Mouse (Mus musculus): ENCODE measurements around the gene Limch1. TPM values are rescaled to one million over a fixed set of nuclear protein-coding genes. Genes with fewer than 3 reads are reported as not detected.

Gene Limch1
- polyA plus RNA-seq, 1 experiment from 2014 or later: 6.1 TPM

- Histone ChIP-seq H3K27me3 (ENCODE audit: control insufficient read depth, insufficient read depth, low read length) (no peaks in the 10 kb centered on the region), H3K27ac (replicated peaks) (no peak overlapping the region), H3K4me1 (replicated peaks; ENCODE audit: control insufficient read depth, insufficient read depth) (no peaks in the 10 kb centered on the region), H3K4me3 (ENCODE audit: low read depth, low read length) (no peak overlapping the region), H3K36me3 (ENCODE audit: control insufficient read depth, insufficient read depth, low read length) (no peaks in the 10 kb centered on the region), H3K9me3 (ENCODE audit: control insufficient read depth, low read length) (no peaks in the 10 kb centered on the region), H3K4me2 (replicated peaks; ENCODE audit: low read depth) (no peak overlapping the region), H3K9ac (ENCODE audit: low read length) (no peak overlapping the region)
- 91% methylated on average over 3 of the region's 3 CpGs for WGBS
- ATAC-seq (ENCODE audit: low FRiP score, low TSS enrichment) (no peak), DNase-seq (ENCODE audit: low spot score) (no peak)
- no peak for TF ChIP-seq EP300 (optimal IDR thresholded peaks at IDR 0.05)
- no peak for TF ChIP-seq CTCF (IDR thresholded peaks at IDR 0.05; ENCODE audit: low read depth)
Observed at GRCm38 (mm10) chr5:66793251-66793650, 47.6 kb downstream of the Limch1 start.

GRCm38 (mm10) chr5:66797326-66797725 lies 51.7 kb downstream of the Limch1 start:
- 71% methylated on average over 6 of the region's 6 CpGs for WGBS
- DNase-seq (ENCODE audit: low spot score) (no peak), ATAC-seq (ENCODE audit: low FRiP score, low TSS enrichment) (no peak)
- H3K27me3 ChIP-seq (ENCODE audit: control insufficient read depth, insufficient read depth, low read length): no peaks in the 10 kb centered on the region
- no peaks in the 10 kb centered on the region for H3K36me3 ChIP-seq (ENCODE audit: control insufficient read depth, insufficient read depth, low read length)
- TF ChIP-seq CTCF (IDR thresholded peaks at IDR 0.05; ENCODE audit: low read depth) (no peak), EP300 (optimal IDR thresholded peaks at IDR 0.05) (no peak)
- no peak overlapping the region for H3K4me2 ChIP-seq (replicated peaks; ENCODE audit: low read depth)
- H3K27ac ChIP-seq (replicated peaks): no peak overlapping the region
- no peaks in the 10 kb centered on the region for H3K4me1 ChIP-seq (replicated peaks; ENCODE audit: control insufficient read depth, insufficient read depth)
- H3K9me3 ChIP-seq (ENCODE audit: control insufficient read depth, low read length): no peaks in the 10 kb centered on the region
- no peak overlapping the region for H3K4me3 ChIP-seq (ENCODE audit: low read depth, low read length)
- no peak overlapping the region for H3K9ac ChIP-seq (ENCODE audit: low read length)

- no peaks in the 10 kb centered on the region for H3K9me3 ChIP-seq (ENCODE audit: control insufficient read depth, low read length)
- H3K4me2 ChIP-seq (replicated peaks; ENCODE audit: low read depth): no peak overlapping the region
- no peaks in the 10 kb centered on the region for H3K36me3 ChIP-seq (ENCODE audit: control insufficient read depth, insufficient read depth, low read length)
- DNase-seq (ENCODE audit: low spot score) (no peak), ATAC-seq (ENCODE audit: low FRiP score, low TSS enrichment) (peak; percentile 15; the same call in 1 of the 2 replicates)
- 37% methylated on average over 3 of the region's 3 CpGs for WGBS
- TF ChIP-seq CTCF (IDR thresholded peaks at IDR 0.05; ENCODE audit: low read depth) (no peak), EP300 (optimal IDR thresholded peaks at IDR 0.05) (no peak)
- no peak overlapping the region for H3K27ac ChIP-seq (replicated peaks)
- no peak overlapping the region for H3K9ac ChIP-seq (ENCODE audit: low read length)
- H3K27me3 ChIP-seq (ENCODE audit: control insufficient read depth, insufficient read depth, low read length): no peaks in the 10 kb centered on the region
- no peaks in the 10 kb centered on the region for H3K4me1 ChIP-seq (replicated peaks; ENCODE audit: control insufficient read depth, insufficient read depth)
- H3K4me3 ChIP-seq (ENCODE audit: low read depth, low read length): no peak overlapping the region
Observed at GRCm38 (mm10) chr5:66798135-66798534, 52.5 kb downstream of the Limch1 start.

- H3K9ac ChIP-seq (ENCODE audit: low read length): no peak overlapping the region
- H3K4me2 ChIP-seq (replicated peaks; ENCODE audit: low read depth): no peak overlapping the region
- H3K36me3 ChIP-seq (ENCODE audit: control insufficient read depth, insufficient read depth, low read length): no peaks in the 10 kb centered on the region; the same call in 1 of the 2 replicates
- no peaks in the 10 kb centered on the region for H3K9me3 ChIP-seq (ENCODE audit: control insufficient read depth, low read length)
- DNase-seq (ENCODE audit: low spot score) (peak; percentile 24), ATAC-seq (ENCODE audit: low FRiP score, low TSS enrichment) (peak; percentile 70)
- WGBS: 6% methylated on average over 8 of the region's 8 CpGs
- H3K27ac ChIP-seq (replicated peaks): no peak overlapping the region
- no peak overlapping the region for H3K4me3 ChIP-seq (ENCODE audit: low read depth, low read length)
- no peaks in the 10 kb centered on the region for H3K27me3 ChIP-seq (ENCODE audit: control insufficient read depth, insufficient read depth, low read length)
- no peaks in the 10 kb centered on the region for H3K4me1 ChIP-seq (replicated peaks; ENCODE audit: control insufficient read depth, insufficient read depth)
- TF ChIP-seq EP300 (optimal IDR thresholded peaks at IDR 0.05) (no peak), CTCF (IDR thresholded peaks at IDR 0.05; ENCODE audit: low read depth) (no peak)
Observed at GRCm38 (mm10) chr5:66798591-66799003, 53.0 kb downstream of the Limch1 start.

GRCm38 (mm10) chr5:66800243-66800642 lies 54.6 kb downstream of the Limch1 start:
- DNase-seq (ENCODE audit: low spot score): no peak
- no peak for ATAC-seq (ENCODE audit: low FRiP score, low TSS enrichment)
- Histone ChIP-seq H3K4me2 (replicated peaks; ENCODE audit: low read depth) (no peak overlapping the region), H3K9ac (ENCODE audit: low read length) (no peak overlapping the region), H3K27me3 (ENCODE audit: control insufficient read depth, insufficient read depth, low read length) (no peaks in the 10 kb centered on the region), H3K9me3 (ENCODE audit: control insufficient read depth, low read length) (no peaks in the 10 kb centered on the region), H3K27ac (replicated peaks) (no peak overlapping the region), H3K36me3 (ENCODE audit: control insufficient read depth, insufficient read depth, low read length) (no peaks in the 10 kb centered on the region; the same call in 1 of the 2 replicates), H3K4me1 (replicated peaks; ENCODE audit: control insufficient read depth, insufficient read depth) (no peaks in the 10 kb centered on the region), H3K4me3 (ENCODE audit: low read depth, low read length) (no peak overlapping the region)
- TF ChIP-seq EP300 (optimal IDR thresholded peaks at IDR 0.05): no peak
- WGBS: 20% methylated on average over 9 of the region's 9 CpGs

- H3K9me3 ChIP-seq (ENCODE audit: control insufficient read depth, low read length): no peaks in the 10 kb centered on the region
- no peaks in the 10 kb centered on the region for H3K4me1 ChIP-seq (replicated peaks; ENCODE audit: control insufficient read depth, insufficient read depth)
- peak; percentile 31 for DNase-seq (ENCODE audit: low spot score)
- WGBS: 63% methylated on average over 6 of the region's 6 CpGs
- no peak overlapping the region for H3K4me3 ChIP-seq (ENCODE audit: low read depth, low read length)
- H3K27ac ChIP-seq (replicated peaks): no peak overlapping the region
- TF ChIP-seq CTCF (IDR thresholded peaks at IDR 0.05; ENCODE audit: low read depth) (no peak), EP300 (optimal IDR thresholded peaks at IDR 0.05) (no peak)
- no peaks in the 10 kb centered on the region for H3K27me3 ChIP-seq (ENCODE audit: control insufficient read depth, insufficient read depth, low read length)
- no peak overlapping the region for H3K4me2 ChIP-seq (replicated peaks; ENCODE audit: low read depth)
- no peaks in the 10 kb centered on the region; the same call in 1 of the 2 replicates for H3K36me3 ChIP-seq (ENCODE audit: control insufficient read depth, insufficient read depth, low read length)
- no peak overlapping the region for H3K9ac ChIP-seq (ENCODE audit: low read length)
- ATAC-seq (ENCODE audit: low FRiP score, low TSS enrichment): peak; percentile 28; the same call in 1 of the 2 replicates
Observed at GRCm38 (mm10) chr5:66800977-66801376, 55.4 kb downstream of the Limch1 start.

Measured in stomach, postnatal 0 days (tissue).